Mouse (Mus musculus) liver, adult 2 months (tissue): ENCODE results near the gene Dapk1.

Experiments used
- CTCF ChIP-seq: fragments of 200-500 bp; IDR thresholded peaks from 2 replicates; pipeline ENCODE4 v1.5.1; 2011; ENCODE audit warnings: low read depth, low read length, control low read depth
- POLR2A ChIP-seq: fragments of 200-500 bp; IDR thresholded peaks from 2 replicates; pipeline ENCODE4 v1.6.1; 2011; ENCODE audit warnings: low read length, control low read depth; ENCODE audit not compliant: insufficient read depth; ENCODE audit errors: extremely low read depth

DNA sequence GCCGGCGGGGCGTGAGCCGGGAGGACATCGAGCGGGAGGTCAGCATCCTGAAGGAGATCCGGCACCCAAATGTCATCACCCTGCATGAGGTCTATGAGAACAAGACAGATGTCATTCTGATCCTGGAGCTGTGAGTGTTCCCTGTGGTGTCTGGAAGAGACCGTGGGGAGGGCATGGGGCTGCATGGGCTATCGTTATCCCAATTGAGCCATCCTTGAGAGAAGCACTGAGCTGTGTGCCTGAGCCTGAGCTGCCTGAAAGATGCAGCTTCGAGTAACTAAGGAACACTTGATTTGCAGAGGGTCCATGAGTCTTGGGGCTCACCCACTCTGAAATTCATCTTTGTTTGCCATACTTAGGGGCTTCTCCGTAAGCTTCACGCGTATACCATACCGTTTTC lies 94.6 kb downstream of the Dapk1 start:
- TF ChIP-seq CTCF (no peak), POLR2A (no peak)
